Mouse (Mus musculus) MEL (cell line): Measurements from ENCODE around the gene Slc7a12. TPM values are rescaled to one million over a fixed set of nuclear protein-coding genes. Genes with fewer than 3 reads are reported as not detected.

Experiments
- polyA plus RNA-seq, 2 experiments: library from polyadenylated mRNA; stranded (reverse) in 1 of 2; unstranded in 1 of 2; fragments of >175 nt in 1 of 2; fragments of >200 nt in 1 of 2; gene quantifications; 2 replicates each; pipeline versions ENCODE4 v1.2.1 to v1.2.4; 2012; ENCODE audit warnings: low replicate concordance in 2 of 2, low read depth in 1 of 2; ENCODE audit not compliant: insufficient read length in 2 of 2, insufficient read depth in 1 of 2, missing spikeins in 1 of 2
- total RNA-seq: library from RNA; depleted of rRNA; stranded (reverse); fragments of 300-350 nt; gene quantifications from 2 replicates; pipeline ENCODE4 v1.2.3, GENCODE M21; 2012; rRNA removed

Slc7a12 gene
- total and polyA plus RNA-seq, 3 experiments, result not detected

Other genes starting within 250 kb of the Slc7a12 start
- gene 1810022K09Rik, start 130.6 kb downstream of the Slc7a12 start, total RNA-seq, result 145 and 146 TPM in 2 replicates
- 100 to 1,000 TPM in 1 of 2 experiments, not detected in 1; 150 TPM for gene 1810022K09Rik, start 130.6 kb downstream of the Slc7a12 start, polyA plus RNA-seq
- gene Car13, start 161.0 kb downstream of the Slc7a12 start, total RNA-seq, result 0.77 and 1.1 TPM in 2 replicates
- under 1 TPM in 1 of 2 experiments, not detected in 1; 0.65 TPM for gene Car13, start 161.0 kb downstream of the Slc7a12 start, polyA plus RNA-seq